Mouse (Mus musculus): ENCODE measurements around the gene Tsacc. TPM values are rescaled to one million over a fixed set of nuclear protein-coding genes. Genes with fewer than 3 reads are reported as not detected.
"Not testable (repeated sequence)": the region's sequence is repeated elsewhere in the genome, so short reads cannot be mapped to it uniquely, and the experiment has no call there.

Gene Tsacc
- polyA plus RNA-seq, 1 experiment from 2014 or later, result 9.4 TPM

- ATAC-seq (ENCODE audit: low FRiP score, low read depth), result no peak
- WGBS, result 42% methylated on average over 7 of the region's 7 CpGs
- H3K27me3 ChIP-seq (replicated peaks), result no peaks in the 10 kb centered on the region
These were observed 20.2 kb downstream of the Tsacc start for GRCm38 (mm10) chr3:88276529-88277143.

GRCm38 (mm10) chr3:88276121-88276520 is 20.7 kb downstream of the Tsacc start:
- ATAC-seq (ENCODE audit: low FRiP score, low read depth), result no peak
- no peaks in the 10 kb centered on the region for H3K4me1 ChIP-seq

More at GRCm38 (mm10) chr3:88276529-88277143, 20.2 kb downstream of the Tsacc start:
- Histone ChIP-seq H3K36me3 (no peaks in the 10 kb centered on the region), H3K4me1 (no peaks in the 10 kb centered on the region), H3K4me3 (no peak overlapping the region), H3K9ac (no peak overlapping the region), H3K4me2 (replicated peaks) (no peak overlapping the region), H3K27ac (no peak overlapping the region), H3K9me3 (no peaks in the 10 kb centered on the region)

GRCm38 (mm10) chr3:88274002-88274401 is 22.8 kb downstream of the Tsacc start:
- H3K27ac ChIP-seq, result no peak overlapping the region
- no peak overlapping the region for H3K9ac ChIP-seq
- H3K4me1 ChIP-seq, result no peaks in the 10 kb centered on the region
- H3K4me3 ChIP-seq, result no peak overlapping the region
- no peak overlapping the region for H3K4me2 ChIP-seq (replicated peaks)
- ATAC-seq (ENCODE audit: low FRiP score, low read depth), result no peak
- 94% methylated on average over 4 of the region's 4 CpGs for WGBS
- no peaks in the 10 kb centered on the region for H3K9me3 ChIP-seq
- H3K27me3 ChIP-seq (replicated peaks), result no peaks in the 10 kb centered on the region
- no peaks in the 10 kb centered on the region for H3K36me3 ChIP-seq

More at GRCm38 (mm10) chr3:88276121-88276520, 20.7 kb downstream of the Tsacc start:
- Histone ChIP-seq H3K27me3 (replicated peaks) (no peaks in the 10 kb centered on the region), H3K9me3 (no peaks in the 10 kb centered on the region), H3K36me3 (no peaks in the 10 kb centered on the region), H3K4me2 (replicated peaks) (no peak overlapping the region), H3K27ac (no peak overlapping the region), H3K4me3 (no peak overlapping the region), H3K9ac (no peak overlapping the region)
- 85% methylated on average over 2 of the region's 2 CpGs for WGBS

GRCm38 (mm10) chr3:88271859-88272258 is 24.9 kb downstream of the Tsacc start:
- Histone ChIP-seq H3K9me3 (no peaks in the 10 kb centered on the region), H3K9ac (no peak overlapping the region), H3K27ac (no peak overlapping the region), H3K4me2 (replicated peaks) (no peak overlapping the region), H3K4me3 (no peak overlapping the region), H3K36me3 (no peaks in the 10 kb centered on the region), H3K4me1 (no peaks in the 10 kb centered on the region), H3K27me3 (replicated peaks) (no peaks in the 10 kb centered on the region)
- no peak for ATAC-seq (ENCODE audit: low FRiP score, low read depth)
- WGBS, result 89% methylated on average over 3 of the region's 3 CpGs

- not testable (repeated sequence) for H3K36me3 ChIP-seq; H3K4me1 ChIP-seq; H3K27ac ChIP-seq; H3K4me2 ChIP-seq (replicated peaks); H3K9ac ChIP-seq; H3K9me3 ChIP-seq; H3K4me3 ChIP-seq; H3K27me3 ChIP-seq (replicated peaks); ATAC-seq (ENCODE audit: low FRiP score, low read depth)
- WGBS, result 94% methylated on average over 2 of the region's 2 CpGs
These were observed 25.5 kb downstream of the Tsacc start for GRCm38 (mm10) chr3:88271298-88271697.

- WGBS, result 87% methylated on average over 5 of the region's 5 CpGs
- Histone ChIP-seq H3K36me3 (no peaks in the 10 kb centered on the region), H3K4me3 (no peak overlapping the region), H3K9me3 (no peaks in the 10 kb centered on the region), H3K9ac (no peak overlapping the region), H3K27me3 (replicated peaks) (no peaks in the 10 kb centered on the region), H3K4me1 (no peaks in the 10 kb centered on the region), H3K4me2 (replicated peaks) (no peak overlapping the region), H3K27ac (no peak overlapping the region)
- no peak for ATAC-seq (ENCODE audit: low FRiP score, low read depth)
These were observed 27.8 kb downstream of the Tsacc start for GRCm38 (mm10) chr3:88268991-88269390.

GRCm38 (mm10) chr3:88268014-88268413 is 28.8 kb downstream of the Tsacc start:
- ATAC-seq (ENCODE audit: low FRiP score, low read depth); H3K9ac ChIP-seq; H3K27ac ChIP-seq; H3K36me3 ChIP-seq; H3K4me3 ChIP-seq; H3K4me1 ChIP-seq; H3K9me3 ChIP-seq; H3K4me2 ChIP-seq (replicated peaks); H3K27me3 ChIP-seq (replicated peaks): not testable (repeated sequence)
- 86% methylated on average over 6 of the region's 6 CpGs for WGBS

- H3K27ac ChIP-seq, result no peak overlapping the region
- no peak overlapping the region for H3K4me3 ChIP-seq
- H3K27me3 ChIP-seq (replicated peaks), result no peaks in the 10 kb centered on the region
- ATAC-seq (ENCODE audit: low FRiP score, low read depth), result no peak
- no peaks in the 10 kb centered on the region for H3K9me3 ChIP-seq
- WGBS, result 80% methylated on average over 3 of the region's 3 CpGs
- H3K9ac ChIP-seq, result no peak overlapping the region
- H3K4me1 ChIP-seq, result no peaks in the 10 kb centered on the region
- H3K36me3 ChIP-seq, result no peaks in the 10 kb centered on the region
- H3K4me2 ChIP-seq (replicated peaks), result no peak overlapping the region
These were observed 34.5 kb downstream of the Tsacc start for GRCm38 (mm10) chr3:88262346-88262745.

GRCm38 (mm10) chr3:88256382-88256781 is 40.4 kb downstream of the Tsacc start:
- H3K27me3 ChIP-seq (replicated peaks), result peaks cover 27% of the 10 kb centered on the region
- no peak overlapping the region for H3K4me3 ChIP-seq
- no peak overlapping the region for H3K4me2 ChIP-seq (replicated peaks)
- H3K9ac ChIP-seq, result no peak overlapping the region
- no peak overlapping the region for H3K27ac ChIP-seq
- no peaks in the 10 kb centered on the region for H3K36me3 ChIP-seq
- no peaks in the 10 kb centered on the region for H3K9me3 ChIP-seq
- H3K4me1 ChIP-seq, result peaks cover 14% of the 10 kb centered on the region
- WGBS, result 82% methylated on average over 7 of the region's 7 CpGs
- no peak for ATAC-seq (ENCODE audit: low FRiP score, low read depth)

GRCm38 (mm10) chr3:88255950-88256349 is 40.8 kb downstream of the Tsacc start:
- H3K4me1 ChIP-seq, result peaks cover 14% of the 10 kb centered on the region
- ATAC-seq (ENCODE audit: low FRiP score, low read depth), result no peak
- H3K27ac ChIP-seq, result no peak overlapping the region
- no peak overlapping the region for H3K4me2 ChIP-seq (replicated peaks)
- H3K27me3 ChIP-seq (replicated peaks), result peaks cover 27% of the 10 kb centered on the region
- WGBS, result 77% methylated on average over 6 of the region's 6 CpGs
- H3K9ac ChIP-seq, result no peak overlapping the region
- no peaks in the 10 kb centered on the region for H3K36me3 ChIP-seq
- H3K9me3 ChIP-seq, result no peaks in the 10 kb centered on the region
- no peak overlapping the region for H3K4me3 ChIP-seq

GRCm38 (mm10) chr3:88254268-88254926 is 42.4 kb downstream of the Tsacc start, which contains the start of gene Rhbg:
Rhbg (minus strand) TSS chr3:88254709.
- no peak for ATAC-seq (ENCODE audit: low FRiP score, low read depth)
- peaks cover 14% of the 10 kb centered on the region for H3K4me1 ChIP-seq
- H3K27me3 ChIP-seq (replicated peaks), result peaks cover 27% of the 10 kb centered on the region
- peak within 1 kb of the TSS; percentile 49 for H3K9ac ChIP-seq
- no peaks in the 10 kb centered on the region for H3K9me3 ChIP-seq
- H3K36me3 ChIP-seq, result no peaks in the 10 kb centered on the region
- H3K27ac ChIP-seq, result no peak within 1 kb of the TSS
- H3K4me2 ChIP-seq (replicated peaks), result peak within 1 kb of the TSS; percentile 65
- peak within 1 kb of the TSS; percentile 27 for H3K4me3 ChIP-seq
- WGBS, result 4% methylated on average over 34 of the region's 34 CpGs

GRCm38 (mm10) chr3:88252739-88253138 is 44.1 kb downstream of the Tsacc start:
- H3K9me3 ChIP-seq, result no peaks in the 10 kb centered on the region
- peaks cover 14% of the 10 kb centered on the region for H3K4me1 ChIP-seq
- no peak for ATAC-seq (ENCODE audit: low FRiP score, low read depth)
- H3K27me3 ChIP-seq (replicated peaks), result peaks cover 27% of the 10 kb centered on the region
- no peak overlapping the region for H3K27ac ChIP-seq
- no peak overlapping the region for H3K4me2 ChIP-seq (replicated peaks)
- H3K9ac ChIP-seq, result no peak overlapping the region
- H3K36me3 ChIP-seq, result no peaks in the 10 kb centered on the region
- no peak overlapping the region for H3K4me3 ChIP-seq
- WGBS, result 40% methylated on average over 6 of the region's 6 CpGs

- no peak overlapping the region for H3K4me2 ChIP-seq (replicated peaks)
- H3K4me3 ChIP-seq, result no peak overlapping the region
- no peak overlapping the region for H3K27ac ChIP-seq
- WGBS, result 67% methylated on average over 11 of the region's 11 CpGs
- no peaks in the 10 kb centered on the region for H3K9me3 ChIP-seq
- H3K4me1 ChIP-seq, result peaks cover 10% of the 10 kb centered on the region; the same call in 1 of the 2 replicates
- peaks cover 9% of the 10 kb centered on the region for H3K27me3 ChIP-seq (replicated peaks)
- no peak for ATAC-seq (ENCODE audit: low FRiP score, low read depth)
- H3K9ac ChIP-seq, result no peak overlapping the region
- no peaks in the 10 kb centered on the region for H3K36me3 ChIP-seq
These were observed 48.4 kb downstream of the Tsacc start for GRCm38 (mm10) chr3:88248406-88248805.
